Mouse (Mus musculus) CH12.LX (cell line): ENCODE results near the gene Ggt5.

Experiments used
- BHLHE40 ChIP-seq: IDR thresholded peaks from 2 replicates; pipeline ENCODE4 v1.6.1; 2011; ENCODE audit warnings: mild to moderate bottlenecking, low read depth, low read length, improper control_type of control experiment
- CTCF ChIP-seq, 2 experiments: IDR thresholded peaks in 1 of 2; conservative IDR thresholded peaks in 1 of 2; 2 replicates each; pipeline ENCODE4 v1.5.1; 2011 to 2012; ENCODE audit warnings: low read depth in 2 of 2, low read length in 2 of 2, improper control_type of control experiment in 1 of 2, inconsistent platforms in 1 of 2, mild to moderate bottlenecking in 1 of 2, moderate library complexity in 1 of 2
- ELF1 ChIP-seq: IDR thresholded peaks from 2 replicates; pipeline ENCODE4 v1.6.1; 2014; ENCODE audit warnings: low read depth, mild to moderate bottlenecking, inconsistent platforms, low read length, improper control_type of control experiment
- EP300 ChIP-seq: IDR thresholded peaks from 2 replicates; pipeline ENCODE4 v1.6.1; 2011; ENCODE audit warnings: low read length, improper control_type of control experiment
- HCFC1 ChIP-seq: IDR thresholded peaks from 2 replicates; pipeline ENCODE4 v1.6.1; 2012; ENCODE audit warnings: low read depth, mild to moderate bottlenecking, inconsistent platforms, low read length, improper control_type of control experiment
- MAFK ChIP-seq: IDR thresholded peaks from 2 replicates; pipeline ENCODE4 v1.6.1; 2011; ENCODE audit warnings: low read length, improper control_type of control experiment; ENCODE audit not compliant: insufficient replicate concordance
- MAX ChIP-seq: IDR thresholded peaks from 2 replicates; pipeline ENCODE4 v1.6.1; 2011; ENCODE audit warnings: low read length, improper control_type of control experiment
- NRF1 ChIP-seq: IDR thresholded peaks from 2 replicates; pipeline ENCODE4 v1.6.1; 2014; ENCODE audit warnings: low read depth, mild to moderate bottlenecking, inconsistent platforms, low read length, improper control_type of control experiment, moderate library complexity
- POLR2A ChIP-seq: IDR thresholded peaks from 2 replicates; pipeline ENCODE4 v1.6.1; 2011; ENCODE audit warnings: low read depth, mild to moderate bottlenecking, improper control_type of control experiment, low read length
- SMC3 ChIP-seq: IDR thresholded peaks from 2 replicates; pipeline ENCODE4 v1.6.1; 2011; ENCODE audit warnings: low read depth, low read length, improper control_type of control experiment
- TCF12 ChIP-seq: IDR thresholded peaks from 2 replicates; pipeline ENCODE4 v1.6.1; 2014; ENCODE audit warnings: low read depth, mild to moderate bottlenecking, inconsistent platforms, low read length, improper control_type of control experiment
- USF2 ChIP-seq: conservative IDR thresholded peaks from 2 replicates; pipeline ENCODE4 v1.6.1; 2011; ENCODE audit warnings: low read depth, low read length, improper control_type of control experiment

- no peak for TF ChIP-seq CTCF (conservative IDR thresholded peaks at IDR 0.05 in 1 of 2, IDR thresholded peaks at IDR 0.05 in 1 of 2; ENCODE audit: low read depth in 2 of 2, low read length in 2 of 2)
- no peak for TF ChIP-seq MAX
- no peak for TF ChIP-seq HCFC1
- no peak for TF ChIP-seq SMC3
- no peak for TF ChIP-seq MAFK
- no peak for TF ChIP-seq TCF12
- TF ChIP-seq USF2 = no peak
- no peak for TF ChIP-seq BHLHE40
- TF ChIP-seq ELF1 = no peak
- TF ChIP-seq NRF1 = no peak
- no peak for TF ChIP-seq EP300
- no peak for TF ChIP-seq POLR2A
Observed at GRCm38 (mm10) chr10:75552106-75552505, 37.0 kb upstream of the Ggt5 start.
